Mouse (Mus musculus): ENCODE data around the gene Vamp1.

Gene Vamp1

DNA sequence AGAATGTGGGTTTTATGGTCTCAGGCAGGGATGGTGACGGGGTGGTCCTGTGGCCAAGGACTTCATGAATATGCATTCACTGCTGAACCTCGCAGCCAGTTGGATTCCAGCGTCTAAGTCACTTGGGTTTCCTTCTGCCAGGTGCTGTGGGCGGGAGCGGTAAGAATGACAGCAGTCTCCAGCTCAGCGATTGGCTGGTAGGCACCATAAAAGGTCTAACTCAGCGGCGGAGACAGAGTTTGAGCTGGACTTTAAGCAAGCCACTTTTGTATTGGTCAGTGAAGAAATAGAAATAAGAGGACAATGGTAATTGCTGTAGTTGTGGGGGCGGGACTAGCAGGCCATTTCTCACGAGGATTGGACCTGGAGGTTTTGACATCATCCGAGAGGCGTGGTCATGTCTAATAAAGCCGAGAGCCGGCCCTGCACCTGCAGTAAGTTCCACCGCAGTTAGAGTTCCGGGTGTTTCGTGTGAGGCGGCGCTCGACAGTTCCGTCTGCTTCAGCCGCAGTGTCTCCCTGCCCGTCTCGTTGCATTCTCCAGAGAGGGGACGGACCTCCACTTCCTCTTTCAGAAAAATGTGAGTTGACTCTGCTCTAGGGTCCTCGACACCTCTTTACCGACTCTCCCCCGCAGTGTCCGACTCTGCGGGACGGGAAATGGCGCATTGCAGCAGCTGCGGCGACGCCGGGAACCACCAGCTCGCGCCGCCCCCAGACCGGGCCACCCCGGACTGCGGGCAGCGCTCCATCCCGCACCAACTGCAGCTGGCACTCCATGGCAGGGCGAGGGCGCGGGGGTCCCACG is at the start of gene Vamp1:
Gene Vamp1, plus strand, starts transcription at position 404 of the 807 bp plus-strand sequence.
- DNase-seq, result peak; percentile 97

GRCm38 (mm10) chr6:125166051-125166751 is 49.1 kb upstream of the Vamp1 start, which contains the start of gene Gapdh:
Gene Gapdh, minus strand, starts transcription at chr6:125166467.
- DNase-seq, result peak; percentile 85

DNA sequence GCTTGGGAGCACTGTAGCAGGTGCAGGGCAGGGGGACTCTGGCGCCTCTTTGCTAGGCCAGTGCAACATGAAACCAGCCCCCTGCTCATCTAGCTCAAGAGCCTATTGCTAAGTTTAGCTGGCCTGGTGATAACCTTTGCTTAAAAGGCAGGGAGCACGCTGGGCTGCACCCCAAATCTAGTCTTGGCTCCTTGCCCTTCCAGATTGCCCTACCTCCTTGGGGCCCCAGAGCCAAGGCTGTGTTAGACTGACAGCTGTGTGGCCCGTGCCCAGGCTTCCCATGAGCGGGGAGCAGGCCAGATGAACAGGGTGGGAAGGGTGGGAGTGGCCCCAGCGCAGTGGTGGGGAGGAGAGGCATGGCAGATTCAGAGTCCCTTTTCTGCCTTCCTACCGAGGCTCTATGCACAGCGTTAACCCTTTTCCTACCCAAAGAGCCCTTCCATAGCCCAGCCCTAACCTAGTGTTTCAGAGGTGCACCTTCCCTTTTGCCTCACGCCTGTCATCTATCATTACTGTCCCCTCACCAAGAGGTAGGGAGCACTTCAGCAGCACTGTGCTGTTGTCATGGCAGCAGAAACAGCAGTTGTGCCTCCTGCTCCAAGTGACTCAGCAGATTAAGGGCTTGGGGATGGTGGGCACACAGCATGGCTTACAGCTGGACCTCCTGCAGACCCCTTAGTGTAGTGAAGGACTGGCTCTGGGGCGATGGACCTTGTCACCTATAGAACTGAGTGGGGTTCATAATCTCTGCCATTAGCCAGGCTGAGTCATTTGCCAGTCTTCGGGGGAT is 48.3 kb upstream of the Vamp1 start:
- DNase-seq, result peak; percentile 55

DNA sequence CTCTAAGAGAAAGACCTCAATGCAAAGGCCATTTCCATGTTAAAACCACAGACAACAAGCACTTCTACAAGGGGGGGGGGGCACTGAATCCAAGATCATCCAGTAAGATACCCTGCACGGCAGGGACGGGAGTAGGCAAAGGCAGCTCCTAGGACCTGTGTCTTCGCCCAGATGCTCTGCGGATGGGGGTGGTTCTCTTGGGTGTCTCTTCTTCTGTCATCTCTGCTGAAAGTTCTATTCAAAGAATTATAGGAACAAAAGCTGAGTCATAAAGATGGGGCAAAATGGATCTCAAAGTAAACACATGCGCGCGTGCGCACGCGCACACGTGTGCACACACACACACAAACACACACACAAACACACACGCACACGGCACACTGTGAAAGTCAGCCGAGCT is 47.3 kb upstream of the Vamp1 start:
- DNase-seq, result no peak

DNA sequence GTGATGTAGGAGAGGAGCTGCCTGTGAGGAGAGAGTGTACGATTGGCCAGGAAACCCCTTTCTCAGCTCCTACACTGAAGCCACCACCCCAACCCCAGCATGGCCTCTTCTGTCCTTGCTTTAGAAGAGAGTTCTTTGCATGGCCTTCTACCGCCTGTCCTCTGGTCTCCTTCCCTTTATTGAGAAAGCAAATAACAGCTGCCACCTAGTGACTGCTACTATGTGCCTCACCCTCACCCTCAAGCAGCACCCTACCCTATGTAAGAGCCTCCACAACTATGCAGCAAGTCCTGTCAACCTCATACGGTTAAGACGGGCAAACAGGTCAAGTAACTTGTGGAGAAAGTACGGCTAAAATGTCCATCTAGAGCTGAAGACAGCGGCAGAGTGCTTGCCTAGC is 45.2 kb upstream of the Vamp1 start:
- no peak for DNase-seq

- DNase-seq, result no peak
Measured at GRCm38 (mm10) chr6:125172474-125172873, 42.9 kb upstream of the Vamp1 start.

DNA sequence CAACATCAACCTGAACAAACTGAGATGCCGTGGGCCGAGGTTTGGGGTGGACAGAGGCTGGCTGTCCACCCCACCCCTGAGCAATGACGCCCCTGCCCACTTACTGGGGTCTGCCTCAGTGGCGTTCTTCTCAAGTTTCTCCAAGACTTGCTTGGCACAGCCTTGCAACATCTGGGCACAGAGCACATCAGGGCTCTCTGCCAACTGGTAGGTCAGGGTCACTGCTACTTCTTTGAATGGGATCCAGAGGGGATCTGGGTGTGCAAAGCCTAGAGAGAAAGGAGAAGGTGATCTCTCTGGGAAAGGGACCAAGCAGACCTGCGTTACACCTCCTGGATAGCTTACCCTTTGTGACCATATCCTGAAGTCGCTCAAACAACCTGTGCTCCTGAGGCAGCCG is 42.1 kb upstream of the Vamp1 start:
- DNase-seq, result no peak

- no peak for DNase-seq
Measured at GRCm38 (mm10) chr6:125175469-125175868, 39.9 kb upstream of the Vamp1 start.

DNA sequence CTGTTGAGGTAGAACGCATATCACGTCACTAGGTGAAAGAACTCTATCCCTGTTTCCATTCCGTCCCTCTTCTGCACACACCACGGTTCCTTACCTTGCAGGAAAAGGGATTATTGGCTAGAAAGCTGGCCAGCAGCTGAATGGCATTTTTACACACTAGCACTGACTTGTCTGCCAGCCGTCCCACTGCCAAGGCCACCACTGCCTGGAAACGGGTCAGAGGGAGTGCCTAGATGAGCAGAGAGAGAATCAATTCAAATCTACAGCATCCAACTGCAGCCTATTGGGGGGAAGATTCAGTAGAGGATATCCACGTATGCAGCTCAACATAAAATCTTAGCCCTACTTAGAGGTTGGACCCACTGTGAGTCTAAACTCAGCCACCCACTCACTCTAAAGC is 35.8 kb upstream of the Vamp1 start:
- no peak for DNase-seq

- no peak for DNase-seq
Measured at GRCm38 (mm10) chr6:125182133-125182532, 33.2 kb upstream of the Vamp1 start.

- DNase-seq, result no peak
Measured at GRCm38 (mm10) chr6:125186203-125186602, 29.1 kb upstream of the Vamp1 start.

DNA sequence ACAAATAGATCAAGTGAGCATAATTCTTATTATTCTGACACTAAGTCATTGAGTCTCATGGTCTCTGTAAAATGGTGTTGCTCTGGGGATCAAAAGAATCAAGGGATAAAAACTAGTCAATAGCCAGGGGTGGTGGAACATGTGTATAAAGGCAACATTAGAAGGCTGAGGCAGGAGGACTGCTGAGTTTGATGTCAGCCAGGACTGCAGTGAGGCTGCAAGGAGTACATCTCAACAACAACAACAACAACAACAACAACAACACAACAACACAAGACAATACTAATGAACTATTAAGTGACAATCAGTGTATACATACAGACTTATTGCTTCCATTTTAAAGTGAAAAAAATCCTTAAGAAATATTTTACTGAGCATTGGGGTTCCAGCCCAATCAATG is 24.5 kb upstream of the Vamp1 start:
- DNase-seq, result peak; percentile 17

DNA sequence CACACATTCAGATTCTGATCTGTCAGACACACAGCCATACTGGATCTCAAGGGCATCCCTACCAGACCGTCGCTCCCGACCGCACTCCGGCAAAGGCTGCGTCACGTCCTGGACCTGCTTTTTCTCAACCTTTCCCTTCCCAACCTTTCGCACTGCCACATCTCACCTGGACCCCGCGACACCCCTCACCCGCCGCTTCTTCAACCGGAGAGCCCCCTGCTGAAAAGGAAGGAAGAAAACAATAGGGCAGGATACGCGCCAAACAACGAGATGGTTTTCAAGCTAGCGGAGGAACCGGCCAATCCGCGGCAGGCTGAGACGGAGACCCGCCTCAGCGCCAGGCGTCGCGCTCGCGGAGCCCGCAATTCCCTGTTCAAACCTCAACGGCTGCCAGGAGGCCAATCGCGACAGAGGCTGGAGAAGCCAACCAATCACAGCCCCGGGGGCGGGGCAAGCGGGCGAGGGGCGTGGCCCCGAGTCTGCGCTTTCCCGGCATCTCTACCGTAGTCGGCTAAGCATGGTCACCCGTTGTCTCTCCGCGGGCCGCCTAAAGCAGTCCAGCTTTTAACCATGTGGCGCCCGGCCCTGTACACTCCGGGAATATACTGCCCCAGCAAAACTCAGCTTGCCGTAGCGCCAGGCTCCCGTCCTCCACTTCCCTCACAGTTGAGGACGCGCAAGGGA is 23.9 kb upstream of the Vamp1 start, which contains the start of the genes Ncapd2 and Mrpl51:
Gene Ncapd2, minus strand, starts transcription at position 370 of the 684 bp plus-strand sequence.
Gene Mrpl51, plus strand, starts transcription at position 470 of the 684 bp plus-strand sequence.
- DNase-seq, result peak; percentile 99

- DNase-seq, result peak; percentile 97
Measured at GRCm38 (mm10) chr6:125192016-125192714, 23.2 kb upstream of the Vamp1 start.

DNA sequence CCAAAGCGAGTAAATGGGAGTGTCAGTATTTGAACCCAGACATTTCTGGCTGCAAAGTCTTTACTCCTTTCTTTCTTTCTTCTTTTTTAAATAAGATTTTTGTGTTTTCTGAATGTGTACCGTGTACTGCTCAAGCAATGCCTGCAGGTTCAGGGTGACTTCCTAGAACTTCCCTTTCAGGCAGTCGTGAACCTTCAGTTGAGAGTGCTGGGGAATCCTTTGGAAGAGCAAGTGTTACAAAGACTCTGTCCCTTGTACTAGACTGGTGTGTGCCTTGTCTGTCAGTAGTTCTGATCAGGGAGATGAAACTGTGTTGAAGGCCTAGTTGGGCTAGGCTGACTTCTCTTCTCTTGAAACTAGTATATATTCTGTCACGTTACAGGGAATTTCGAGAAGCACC is 22.5 kb upstream of the Vamp1 start:
- DNase-seq, result no peak

- DNase-seq, result no peak
Measured at GRCm38 (mm10) chr6:125193390-125193789, 22.0 kb upstream of the Vamp1 start.

- no peak for DNase-seq
Measured at GRCm38 (mm10) chr6:125195541-125196075, 19.7 kb upstream of the Vamp1 start.

- DNase-seq, result peak; percentile 7
Measured at GRCm38 (mm10) chr6:125196301-125196700, 19.1 kb upstream of the Vamp1 start.

- no peak for DNase-seq
Measured at GRCm38 (mm10) chr6:125197166-125197565, 18.2 kb upstream of the Vamp1 start.

GRCm38 (mm10) chr6:125210436-125210835 is 4.9 kb upstream of the Vamp1 start:
- DNase-seq, result no peak

DNA sequence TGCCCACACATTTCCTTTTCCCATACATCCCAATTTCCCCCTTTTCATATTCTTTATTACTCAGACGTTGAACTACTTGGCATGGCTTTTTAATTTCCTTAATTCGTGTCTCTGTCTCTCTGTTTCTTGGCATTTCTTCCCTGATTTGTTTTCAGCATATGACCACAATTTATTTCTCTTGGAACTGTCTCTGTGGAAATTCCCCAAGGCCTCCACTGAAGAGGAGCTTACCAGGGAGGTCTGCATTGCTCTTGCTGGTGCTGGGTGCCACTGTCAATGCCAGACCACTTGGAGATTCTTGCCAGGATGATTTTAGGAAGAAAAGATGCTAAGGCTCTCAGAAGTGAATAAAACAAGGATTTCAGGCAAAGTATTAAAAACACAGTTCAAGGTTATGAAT is 2.7 kb upstream of the Vamp1 start:
- DNase-seq, result no peak

DNA sequence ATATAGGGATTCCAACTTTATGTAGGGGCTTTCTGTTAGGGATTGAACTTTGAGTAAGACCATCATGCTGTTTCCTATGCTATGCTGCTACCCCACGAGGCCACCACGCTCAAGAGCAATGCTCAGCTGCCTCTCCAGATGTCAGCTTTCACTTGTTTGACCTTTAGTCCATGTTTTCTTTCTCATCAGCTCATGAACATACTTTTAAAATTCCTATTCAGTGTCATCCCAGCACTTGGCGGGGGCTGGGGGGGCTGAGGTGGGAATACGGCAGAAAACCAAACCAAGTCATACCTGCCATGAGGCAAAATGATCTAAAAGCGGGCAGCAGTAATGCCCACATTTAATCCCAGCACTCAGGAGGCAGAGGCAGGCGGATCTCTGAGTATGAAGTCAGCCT is 2.2 kb upstream of the Vamp1 start:
- no peak for DNase-seq

Data from embryo, embryonic 11 days (tissue).